Mouse (Mus musculus) MEL (cell line): ENCODE results near the gene Ppp1r9b. TPM values are rescaled to one million over a fixed set of nuclear protein-coding genes. Genes with fewer than 3 reads are reported as not detected.

Source experiments
- DNase-seq: peaks from one replicate; pipeline ENCODE4 v3.0.0; 2011; ENCODE audit warnings: low read depth, low spot score
- H3K27ac ChIP-seq: 2 replicates; pipeline ENCODE4 v1.5.1; 2012; ENCODE audit warnings: low read depth, mild to moderate bottlenecking, control low read depth, low read length, moderate library complexity; ENCODE audit not compliant: control insufficient read depth
- H3K27me3 ChIP-seq, 2 experiments: fragments of 150-350 bp in 1 of 2; sonication (generic) in 1 of 2; 2 replicates each; pipeline ENCODE4 v1.6.1; 2012; ENCODE audit warnings: low read length in 2 of 2, mild to moderate bottlenecking in 2 of 2, improper control_type of control experiment in 1 of 2, moderate library complexity in 1 of 2; ENCODE audit not compliant: insufficient read depth in 2 of 2, control insufficient read depth in 1 of 2
- H3K36me3 ChIP-seq, 2 experiments: 2 replicates each; pipeline ENCODE4 v1.6.1; 2012 to 2014; ENCODE audit warnings: low read length in 2 of 2, improper control_type of control experiment in 1 of 2, inconsistent platforms in 1 of 2, mild to moderate bottlenecking in 1 of 2; ENCODE audit not compliant: insufficient read depth in 2 of 2, control insufficient read depth in 1 of 2
- H3K4me1 ChIP-seq, 2 experiments: fragments of 150-350 bp in 1 of 2; sonication (generic) in 1 of 2; 2 replicates each; pipeline ENCODE4 v1.6.1; 2012; ENCODE audit warnings: low read length in 2 of 2, improper control_type of control experiment in 1 of 2, mild to moderate bottlenecking in 1 of 2; ENCODE audit not compliant: insufficient read depth in 2 of 2, control insufficient read depth in 1 of 2
- H3K4me3 ChIP-seq, 2 experiments: fragments of 150-350 bp in 1 of 2; sonication (generic) in 1 of 2; 2 replicates each; pipeline ENCODE4 v1.5.1; 2012; ENCODE audit warnings: low read depth in 2 of 2, low read length in 2 of 2, mild to moderate bottlenecking in 2 of 2, moderate library complexity in 2 of 2, control low read depth in 1 of 2, improper control_type of control experiment in 1 of 2; ENCODE audit not compliant: control insufficient read depth in 1 of 2, insufficient read depth in 1 of 2
- H3K79me2 ChIP-seq: 2 replicates; pipeline ENCODE4 v1.6.1; 2012; ENCODE audit warnings: mild to moderate bottlenecking, low read length, moderate library complexity; ENCODE audit not compliant: control insufficient read depth, poor library complexity, insufficient read depth
- H3K9ac ChIP-seq: 2 replicates; pipeline ENCODE4 v1.6.1; 2012; ENCODE audit warnings: low read depth, mild to moderate bottlenecking, control low read depth, low read length, moderate library complexity; ENCODE audit not compliant: control insufficient read depth, poor library complexity, severe bottlenecking
- H3K9me3 ChIP-seq: fragments of 150-350 bp; sonication (generic); replicated peaks from 2 replicates; pipeline ENCODE4 v1.6.1; 2012; ENCODE audit warnings: mild to moderate bottlenecking, low read length, improper control_type of control experiment, moderate library complexity; ENCODE audit not compliant: insufficient read depth
- BHLHE40 ChIP-seq: IDR thresholded peaks from 2 replicates; pipeline ENCODE4 v1.6.1; 2012; ENCODE audit warnings: low read depth, mild to moderate bottlenecking, inconsistent platforms, low read length, improper control_type of control experiment, borderline replicate concordance
- CHD1 ChIP-seq: IDR thresholded peaks from 2 replicates; pipeline ENCODE4 v1.6.1; 2012; ENCODE audit warnings: low read depth, mild to moderate bottlenecking, inconsistent platforms, low read length, improper control_type of control experiment
- CHD2 ChIP-seq: IDR thresholded peaks from 2 replicates; pipeline ENCODE4 v1.6.1; 2011; ENCODE audit warnings: low read length, improper control_type of control experiment
- CTCF ChIP-seq, 3 experiments: IDR thresholded peaks in 2 of 3; conservative IDR thresholded peaks in 1 of 3; 2 replicates each; pipeline ENCODE4 v1.5.1; 2011 to 2012; ENCODE audit warnings: low read length in 3 of 3, low read depth in 2 of 3, mild to moderate bottlenecking in 2 of 3, improper control_type of control experiment in 1 of 3, inconsistent platforms in 1 of 3, mixed read lengths in 1 of 3, moderate library complexity in 1 of 3; ENCODE audit not compliant: control insufficient read depth in 1 of 3, insufficient read depth in 1 of 3, poor library complexity in 1 of 3, severe bottlenecking in 1 of 3
- E2F4 ChIP-seq: IDR thresholded peaks from 2 replicates; pipeline ENCODE4 v1.6.1; 2011; ENCODE audit warnings: low read depth, low read length, improper control_type of control experiment, borderline replicate concordance
- EP300 ChIP-seq, 2 experiments: IDR thresholded peaks; 2 replicates each; pipeline ENCODE4 v1.6.1; 2011; ENCODE audit warnings: improper control_type of control experiment in 2 of 2, low read length in 2 of 2, low read depth in 1 of 2, mild to moderate bottlenecking in 1 of 2
- ETS1 ChIP-seq: IDR thresholded peaks from 2 replicates; pipeline ENCODE4 v1.6.1; 2012; ENCODE audit warnings: low read depth, mild to moderate bottlenecking, inconsistent platforms, low read length, improper control_type of control experiment, moderate library complexity
- GATA1 ChIP-seq: IDR thresholded peaks from 2 replicates; pipeline ENCODE4 v1.6.1; 2011; ENCODE audit warnings: low read depth, low read length, improper control_type of control experiment
- HCFC1 ChIP-seq: IDR thresholded peaks from 2 replicates; pipeline ENCODE4 v1.6.1; 2012; ENCODE audit warnings: low read depth, mild to moderate bottlenecking, inconsistent platforms, low read length, improper control_type of control experiment, moderate library complexity
- MAFK ChIP-seq: IDR thresholded peaks from 2 replicates; pipeline ENCODE4 v1.6.1; 2011; ENCODE audit warnings: low read depth, mild to moderate bottlenecking, low read length, improper control_type of control experiment, borderline replicate concordance
- MAX ChIP-seq: IDR thresholded peaks from 2 replicates; pipeline ENCODE4 v1.6.1; 2011; ENCODE audit warnings: low read length, improper control_type of control experiment
- MAZ ChIP-seq: IDR thresholded peaks from 2 replicates; pipeline ENCODE4 v1.6.1; 2012; ENCODE audit warnings: low read depth, mild to moderate bottlenecking, inconsistent platforms, low read length, improper control_type of control experiment
- MEF2A ChIP-seq: IDR thresholded peaks from 2 replicates; pipeline ENCODE4 v1.6.1; 2014; ENCODE audit warnings: low read depth, mild to moderate bottlenecking, inconsistent platforms, low read length, improper control_type of control experiment; ENCODE audit not compliant: poor library complexity, insufficient replicate concordance, severe bottlenecking; ENCODE audit errors: extremely low read depth
- MXI1 ChIP-seq: IDR thresholded peaks from 2 replicates; pipeline ENCODE4 v1.6.1; 2011; ENCODE audit warnings: mild to moderate bottlenecking, low read depth, low read length, improper control_type of control experiment
- MYC ChIP-seq: IDR thresholded peaks from 2 replicates; pipeline ENCODE4 v1.6.1; 2011; ENCODE audit warnings: low read depth, mild to moderate bottlenecking, low read length, improper control_type of control experiment, moderate library complexity
- NRF1 ChIP-seq: IDR thresholded peaks from 2 replicates; pipeline ENCODE4 v1.6.1; 2014; ENCODE audit warnings: low read depth, mild to moderate bottlenecking, inconsistent platforms, low read length, improper control_type of control experiment, moderate library complexity; ENCODE audit not compliant: poor library complexity, insufficient read depth, severe bottlenecking
- POLR2A ChIP-seq, 2 experiments: IDR thresholded peaks; 2 replicates each; pipeline ENCODE4 v1.6.1; 2011 to 2012; ENCODE audit warnings: low read length in 2 of 2, mild to moderate bottlenecking in 2 of 2, control low read depth in 1 of 2, improper control_type of control experiment in 1 of 2, low read depth in 1 of 2, moderate library complexity in 1 of 2; ENCODE audit not compliant: control insufficient read depth in 1 of 2, insufficient read depth in 1 of 2, poor library complexity in 1 of 2
- POLR2AphosphoS2 ChIP-seq: IDR thresholded peaks from 2 replicates; pipeline ENCODE4 v1.6.1; 2011; ENCODE audit warnings: low read length, improper control_type of control experiment
- RCOR1 ChIP-seq: IDR thresholded peaks from 2 replicates; pipeline ENCODE4 v1.6.1; 2012; ENCODE audit warnings: low read depth, mild to moderate bottlenecking, inconsistent platforms, low read length, improper control_type of control experiment
- SIN3A ChIP-seq: IDR thresholded peaks from 2 replicates; pipeline ENCODE4 v1.6.1; 2012; ENCODE audit warnings: low read length, improper control_type of control experiment, inconsistent platforms
- TBP ChIP-seq: IDR thresholded peaks from 2 replicates; pipeline ENCODE4 v1.8.0; 2011; ENCODE audit warnings: low read depth, low read length, improper control_type of control experiment
- TCF12 ChIP-seq: IDR thresholded peaks from 2 replicates; pipeline ENCODE4 v1.6.1; 2014; ENCODE audit warnings: low read depth, mild to moderate bottlenecking, inconsistent platforms, low read length, improper control_type of control experiment, moderate library complexity
- UBTF ChIP-seq: IDR thresholded peaks from 2 replicates; pipeline ENCODE4 v1.6.1; 2012; ENCODE audit warnings: low read depth, mild to moderate bottlenecking, inconsistent platforms, low read length, improper control_type of control experiment, moderate library complexity, borderline replicate concordance; ENCODE audit not compliant: insufficient read depth
- USF1 ChIP-seq: IDR thresholded peaks from 2 replicates; pipeline ENCODE4 v1.6.1; 2014; ENCODE audit warnings: low read depth, mild to moderate bottlenecking, inconsistent platforms, low read length, improper control_type of control experiment, moderate library complexity
- ZC3H11A ChIP-seq: IDR thresholded peaks from 2 replicates; pipeline ENCODE4 v1.6.1; 2012; ENCODE audit warnings: low read depth, mild to moderate bottlenecking, inconsistent platforms, low read length, improper control_type of control experiment
- ZNF384 ChIP-seq: IDR thresholded peaks from 2 replicates; pipeline ENCODE4 v1.6.1; 2012; ENCODE audit warnings: low read depth, mild to moderate bottlenecking, inconsistent platforms, low read length, improper control_type of control experiment
- polyA plus RNA-seq, 2 experiments: library from polyadenylated mRNA; stranded (reverse) in 1 of 2; unstranded in 1 of 2; fragments of >175 nt in 1 of 2; fragments of >200 nt in 1 of 2; gene quantifications; 2 replicates each; pipeline versions ENCODE4 v1.2.1 to v1.2.4; 2012; ENCODE audit warnings: low replicate concordance in 2 of 2, low read depth in 1 of 2; ENCODE audit not compliant: insufficient read length in 2 of 2, insufficient read depth in 1 of 2, missing spikeins in 1 of 2
- total RNA-seq: library from RNA; depleted of rRNA; stranded (reverse); fragments of 300-350 nt; gene quantifications from 2 replicates; pipeline ENCODE4 v1.2.3, GENCODE M21; 2012

The Ppp1r9b gene
- total and polyA plus RNA-seq, 3 experiments, result 47.0 to 169 (median 150) TPM

DNA sequence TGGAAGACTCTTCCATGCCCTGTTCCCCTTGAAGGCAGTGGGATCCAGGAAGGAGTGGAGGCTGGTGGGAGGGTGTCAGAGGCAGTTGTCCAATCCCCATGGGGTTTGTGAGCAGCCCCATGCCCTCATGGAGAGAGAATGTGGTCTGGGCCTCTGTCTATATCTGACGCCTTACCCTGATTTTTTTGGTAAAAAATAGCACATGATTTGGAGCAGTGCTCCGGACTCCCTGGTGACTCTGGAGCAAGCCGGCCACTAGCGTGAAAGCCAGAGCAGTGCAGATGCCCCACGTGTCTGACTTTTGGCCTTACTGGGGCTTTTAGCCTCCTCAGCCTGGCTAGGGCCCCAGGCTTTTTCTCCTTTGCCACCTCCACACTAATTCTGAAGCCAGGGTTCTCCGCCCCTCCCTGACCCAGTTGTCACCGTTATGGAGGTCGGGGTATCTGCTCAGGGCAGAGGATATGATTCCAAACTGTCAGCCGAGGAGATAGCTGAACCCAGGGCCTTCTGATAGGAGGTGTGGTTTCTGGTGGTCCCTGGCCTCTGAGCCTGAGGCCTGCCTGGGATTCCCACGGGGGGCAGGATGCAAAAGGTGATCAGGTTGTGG, 3.5 kb downstream of the Ppp1r9b start (continued):
- peak; percentile 47; the same call in 1 of the 2 replicates for TF ChIP-seq TCF12
- no peak; a peak in 1 of 4 replicates for TF ChIP-seq POLR2A (IDR thresholded peaks at IDR 0.05; ENCODE audit: control insufficient read depth in 1 of 2, insufficient read depth in 1 of 2, low read depth in 1 of 2, low read length in 2 of 2, poor library complexity in 1 of 2)
- no peak for TF ChIP-seq ZC3H11A

- Histone ChIP-seq H3K79me2 (peaks cover 91% of the 10 kb centered on the region), H3K27me3 (no peaks in the 10 kb centered on the region), H3K27ac (peak overlapping the region; percentile 75), H3K9ac (peak overlapping the region; percentile 97), H3K4me1 (peaks cover 41 to 67% of the 10 kb centered on the region in 2 experiments), H3K36me3 (peaks cover 6 to 54% of the 10 kb centered on the region in 2 experiments; a peak in 3 of 4 replicates), H3K9me3 (no peaks in the 10 kb centered on the region), H3K4me3 (peak overlapping the region; percentile 79 to 87)
- peak; percentile 37 for DNase-seq
- TF ChIP-seq MXI1 (peak; percentile 23; the same call in 1 of the 2 replicates), NRF1 (peak; percentile 56; the same call in 1 of the 2 replicates), HCFC1 (no peak), MYC (no peak), SIN3A (no peak), MAX (no peak), POLR2AphosphoS2 (no peak), ETS1 (peak; percentile 35; the same call in 1 of the 2 replicates), TBP (no peak), USF1 (no peak), TCF12 (no peak), GATA1 (peak; percentile 58; the same call in 1 of the 2 replicates), UBTF (no peak), ZC3H11A (no peak), EP300 (IDR thresholded peaks at IDR 0.05; ENCODE audit: low read depth in 1 of 2, low read length in 2 of 2) (no peak; a peak in 1 of 4 replicates), MAZ (no peak), E2F4 (no peak), CHD1 (no peak), BHLHE40 (no peak), ZNF384 (peak; percentile 53; the same call in 1 of the 2 replicates), CTCF (IDR thresholded peaks at IDR 0.05 in 2 of 3, conservative IDR thresholded peaks at IDR 0.05 in 1 of 3; ENCODE audit: control insufficient read depth in 1 of 3, insufficient read depth in 1 of 3, low read depth in 2 of 3, low read length in 3 of 3, poor library complexity in 1 of 3, severe bottlenecking in 1 of 3) (no peak), MEF2A (no peak), CHD2 (no peak), MAFK (no peak), RCOR1 (no peak)
Measured at GRCm38 (mm10) chr11:94994947-94995772, 4.3 kb downstream of the Ppp1r9b start.
